Mouse (Mus musculus) liver, adult 2 months (tissue): ENCODE results near the gene Lrp6. TPM values are rescaled to one million over a fixed set of nuclear protein-coding genes. Genes with fewer than 3 reads are reported as not detected.

Experiments
- DNase-seq: peaks from one replicate; pipeline ENCODE4 v3.0.0-alpha.2; 2011; ENCODE audit warnings: low read depth, low spot score; ENCODE audit errors: extremely low read depth
- H3K27ac ChIP-seq: fragments of 200-500 bp; replicated peaks from 2 replicates; pipeline ENCODE4 v1.5.1; 2012; ENCODE audit warnings: low read depth, mild to moderate bottlenecking, control low read depth, inconsistent platforms, low read length; ENCODE audit not compliant: insufficient read depth
- H3K27me3 ChIP-seq: fragments of 200-500 bp; 2 replicates; pipeline ENCODE4 v1.6.1; 2012; ENCODE audit warnings: mild to moderate bottlenecking, moderate library complexity, low read length, inconsistent platforms; ENCODE audit not compliant: control insufficient read depth, insufficient read depth
- H3K36me3 ChIP-seq: fragments of 200-500 bp; 2 replicates; pipeline ENCODE4 v1.6.1; 2012; ENCODE audit warnings: low read length, inconsistent platforms; ENCODE audit not compliant: control insufficient read depth, insufficient read depth
- H3K4me1 ChIP-seq: fragments of 200-500 bp; 2 replicates; pipeline ENCODE4 v1.6.1; 2011; ENCODE audit warnings: low read length; ENCODE audit not compliant: control insufficient read depth, insufficient read depth
- H3K4me3 ChIP-seq: fragments of 200-500 bp; 2 replicates; pipeline ENCODE4 v1.5.1; 2011; ENCODE audit warnings: low read depth, mild to moderate bottlenecking, control low read depth, low read length, moderate library complexity; ENCODE audit not compliant: insufficient read depth
- H3K79me2 ChIP-seq: fragments of 200-500 bp; 2 replicates; pipeline ENCODE4 v1.6.1; 2012; ENCODE audit warnings: inconsistent platforms, mild to moderate bottlenecking, low read length, moderate library complexity; ENCODE audit not compliant: control insufficient read depth, insufficient read depth
- H3K9ac ChIP-seq: fragments of 200-500 bp; 2 replicates; pipeline ENCODE4 v1.6.1; 2012; ENCODE audit warnings: low read depth, mild to moderate bottlenecking, control low read depth, inconsistent platforms, low read length
- CTCF ChIP-seq: fragments of 200-500 bp; IDR thresholded peaks from 2 replicates; pipeline ENCODE4 v1.5.1; 2011; ENCODE audit warnings: low read depth, low read length, control low read depth
- POLR2A ChIP-seq: fragments of 200-500 bp; IDR thresholded peaks from 2 replicates; pipeline ENCODE4 v1.6.1; 2011; ENCODE audit warnings: low read length, control low read depth; ENCODE audit not compliant: insufficient read depth; ENCODE audit errors: extremely low read depth
- WGBS: fragments of 180-500 bp; shearing (Covaris S2); methylation state at CpG from one replicate; pipeline ENCODE4 v1.1.7; 2018; 5-methylcytosine and 5-hydroxymethylcytosine counted together
- polyA plus RNA-seq: library from polyadenylated mRNA; depleted of rRNA; stranded (reverse); fragments of >200 nt; gene quantifications from 2 replicates; pipeline ENCODE4 v1.2.3, GENCODE M21; 2012
- total RNA-seq: library from RNA; depleted of rRNA; stranded (reverse); fragments of >200 nt; gene quantifications from 2 replicates; pipeline ENCODE4 v1.2.3, GENCODE M21; 2014

Gene Lrp6
- total and polyA plus RNA-seq, 2 experiments = 15.0 to 48.2 TPM

- peaks cover 20% of the 10 kb centered on the region for H3K79me2 ChIP-seq
- DNase-seq = peak; percentile 74
- no peak overlapping the region for H3K4me3 ChIP-seq
- peaks cover 8% of the 10 kb centered on the region for H3K36me3 ChIP-seq
- no peak overlapping the region for H3K9ac ChIP-seq
- no peak overlapping the region for H3K27ac ChIP-seq
- H3K4me1 ChIP-seq = peaks cover 11% of the 10 kb centered on the region
- H3K27me3 ChIP-seq = no peaks in the 10 kb centered on the region
- TF ChIP-seq CTCF (no peak), POLR2A (no peak)
Measured at GRCm38 (mm10) chr6:134498518-134498917, 68.2 kb downstream of the Lrp6 start.

DNA sequence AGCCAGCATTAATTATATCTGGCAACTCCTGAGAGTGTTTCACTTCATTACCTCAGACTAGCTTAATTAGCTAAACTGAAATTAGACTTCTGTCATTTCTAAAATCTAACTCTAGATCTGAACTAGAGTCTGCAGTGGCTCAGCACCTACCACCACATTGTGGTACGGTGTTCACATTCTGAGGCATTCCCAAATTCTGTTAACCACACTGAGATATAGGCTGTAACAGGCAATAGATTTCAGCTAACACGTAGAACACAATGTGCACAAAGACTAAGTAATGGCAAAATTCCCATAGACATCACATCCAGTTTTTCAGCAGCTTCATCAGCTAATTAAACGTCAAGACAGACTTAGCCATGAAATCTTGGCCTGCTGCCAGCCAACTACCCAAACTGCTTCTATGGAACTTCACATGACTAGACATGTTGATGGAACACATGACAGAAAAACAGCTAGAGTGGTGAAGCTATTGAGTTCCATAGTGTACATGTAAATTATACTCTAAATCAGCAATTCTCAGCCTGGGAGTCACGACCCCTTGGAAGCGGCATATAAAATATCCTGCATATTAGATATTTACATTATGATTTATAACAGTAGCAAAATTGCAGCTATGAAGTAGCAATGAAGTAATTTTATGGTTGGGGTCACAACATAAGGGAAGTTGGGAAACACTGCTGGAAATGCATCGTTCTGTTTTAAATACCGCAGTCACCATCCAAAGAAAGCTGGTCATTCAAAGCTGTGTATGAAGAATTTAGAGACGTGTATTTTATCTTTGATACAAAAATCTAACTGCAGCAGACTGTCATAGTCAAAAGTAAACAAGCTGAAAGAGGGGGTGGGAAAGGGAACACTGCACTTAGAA lies 71.7 kb downstream of the Lrp6 start:
- Histone ChIP-seq H3K9ac (no peak overlapping the region), H3K27ac (no peak overlapping the region), H3K4me3 (no peak overlapping the region), H3K4me1 (peaks cover 10% of the 10 kb centered on the region), H3K36me3 (peaks cover 5% of the 10 kb centered on the region), H3K79me2 (peaks cover 17% of the 10 kb centered on the region; the same call in 1 of the 2 replicates), H3K27me3 (no peaks in the 10 kb centered on the region)
- TF ChIP-seq CTCF (no peak), POLR2A (no peak)
- DNase-seq = no peak
- 79% methylated on average over 8 of the region's 8 CpGs for WGBS

- DNase-seq = no peak
- Histone ChIP-seq H3K36me3 (peaks cover 10% of the 10 kb centered on the region), H3K27ac (no peak overlapping the region), H3K27me3 (no peaks in the 10 kb centered on the region), H3K9ac (no peak overlapping the region), H3K4me3 (no peak overlapping the region), H3K79me2 (peaks cover 21% of the 10 kb centered on the region; the same call in 1 of the 2 replicates), H3K4me1 (peaks cover 4% of the 10 kb centered on the region; the same call in 1 of the 2 replicates)
- TF ChIP-seq POLR2A = no peak
- WGBS = 89% methylated on average over 9 of the region's 9 CpGs
Measured at GRCm38 (mm10) chr6:134489637-134490036, 77.1 kb downstream of the Lrp6 start.

- TF ChIP-seq CTCF (no peak), POLR2A (no peak)
- H3K4me3 ChIP-seq = no peak overlapping the region
- no peaks in the 10 kb centered on the region for H3K27me3 ChIP-seq
- 92% methylated on average over 4 of the region's 4 CpGs for WGBS
- no peak for DNase-seq
- peaks cover 22% of the 10 kb centered on the region; the same call in 1 of the 2 replicates for H3K79me2 ChIP-seq
- peaks cover 4% of the 10 kb centered on the region; the same call in 1 of the 2 replicates for H3K4me1 ChIP-seq
- H3K9ac ChIP-seq = no peak overlapping the region
- no peak overlapping the region for H3K27ac ChIP-seq
- H3K36me3 ChIP-seq = peaks cover 15% of the 10 kb centered on the region
Measured at GRCm38 (mm10) chr6:134489130-134489529, 77.6 kb downstream of the Lrp6 start.

- no peaks in the 10 kb centered on the region for H3K27me3 ChIP-seq
- WGBS = 26% methylated on average over 9 of the region's 9 CpGs
- peaks cover 20% of the 10 kb centered on the region; the same call in 1 of the 2 replicates for H3K79me2 ChIP-seq
- no peak overlapping the region for H3K9ac ChIP-seq
- TF ChIP-seq POLR2A = no peak
- TF ChIP-seq CTCF = no peak
- H3K4me3 ChIP-seq = no peak overlapping the region
- H3K4me1 ChIP-seq = peaks cover 4% of the 10 kb centered on the region; the same call in 1 of the 2 replicates
- H3K36me3 ChIP-seq = peaks cover 22% of the 10 kb centered on the region
- peak; percentile 93 for DNase-seq
- H3K27ac ChIP-seq = no peak overlapping the region
Measured at GRCm38 (mm10) chr6:134486318-134486717, 80.4 kb downstream of the Lrp6 start.

- Histone ChIP-seq H3K79me2 (peaks cover 15% of the 10 kb centered on the region), H3K27ac (no peak overlapping the region), H3K36me3 (peaks cover 26% of the 10 kb centered on the region), H3K9ac (no peak overlapping the region), H3K4me1 (peaks cover 2% of the 10 kb centered on the region; the same call in 1 of the 2 replicates), H3K27me3 (no peaks in the 10 kb centered on the region), H3K4me3 (no peak overlapping the region)
- WGBS = 21% methylated on average over 10 of the region's 10 CpGs
- TF ChIP-seq CTCF (no peak), POLR2A (no peak)
- peak; percentile 61 for DNase-seq
Measured at GRCm38 (mm10) chr6:134479481-134479880, 87.3 kb downstream of the Lrp6 start.
